Mouse (Mus musculus): ENCODE results near the gene Cggbp1. TPM values are rescaled to one million over a fixed set of nuclear protein-coding genes. Genes with fewer than 3 reads are reported as not detected.

Cggbp1 gene
- polyA plus RNA-seq, 1 experiment from 2014 or later = 47.2 TPM

GRCm38 (mm10) chr16:64907112-64907511 lies 55.3 kb downstream of the Cggbp1 start:
- Histone ChIP-seq H3K36me3 (ENCODE audit: control insufficient read depth, insufficient read depth, low read length) (no peaks in the 10 kb centered on the region), H3K4me1 (ENCODE audit: control insufficient read depth, insufficient read depth, low read length) (no peaks in the 10 kb centered on the region), H3K9me3 (ENCODE audit: control insufficient read depth, low read length) (no peaks in the 10 kb centered on the region), H3K9ac (ENCODE audit: low read depth, low read length) (no peak overlapping the region), H3K27ac (ENCODE audit: low read length) (no peak overlapping the region), H3K27me3 (replicated peaks; ENCODE audit: control insufficient read depth, insufficient read depth, low read length) (no peaks in the 10 kb centered on the region), H3K4me3 (ENCODE audit: low read length) (no peak overlapping the region), H3K4me2 (ENCODE audit: low read depth, low read length) (no peak overlapping the region)
- ATAC-seq = no peak
- WGBS = 18% methylated on average over 3 of the region's 3 CpGs

DNA sequence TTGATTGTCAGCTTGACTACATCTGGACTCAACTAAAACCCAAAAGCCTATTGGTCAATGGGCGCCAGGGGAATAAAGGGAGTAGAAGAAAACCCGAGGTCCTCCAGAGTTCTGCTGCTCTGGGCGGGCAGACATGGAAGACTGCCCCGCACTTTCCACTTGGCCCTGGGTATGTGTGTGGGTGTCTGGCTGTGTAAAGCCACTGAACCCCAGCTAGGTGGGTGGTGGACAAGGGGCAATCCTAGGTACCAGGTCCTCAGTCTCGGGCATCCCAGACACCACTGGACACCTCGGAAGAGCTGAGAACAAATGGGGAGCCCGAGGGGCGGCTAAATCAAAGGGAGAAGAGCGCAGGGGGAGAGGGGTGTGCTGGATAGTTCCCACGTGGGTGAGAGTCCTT lies 57.0 kb downstream of the Cggbp1 start:
- Histone ChIP-seq H3K27me3 (replicated peaks; ENCODE audit: control insufficient read depth, insufficient read depth, low read length) (no peaks in the 10 kb centered on the region), H3K9ac (ENCODE audit: low read depth, low read length) (no peak overlapping the region), H3K4me3 (ENCODE audit: low read length) (no peak overlapping the region), H3K27ac (ENCODE audit: low read length) (no peak overlapping the region), H3K9me3 (ENCODE audit: control insufficient read depth, low read length) (no peaks in the 10 kb centered on the region), H3K4me1 (ENCODE audit: control insufficient read depth, insufficient read depth, low read length) (no peaks in the 10 kb centered on the region), H3K36me3 (ENCODE audit: control insufficient read depth, insufficient read depth, low read length) (no peaks in the 10 kb centered on the region), H3K4me2 (ENCODE audit: low read depth, low read length) (no peak overlapping the region)
- ATAC-seq = no peak
- WGBS = 78% methylated on average over 10 of the region's 10 CpGs

Other genes starting within 250 kb of the Cggbp1 start
- gene Csnka2ip, start 249.6 kb upstream of the Cggbp1 start, polyA plus RNA-seq (2015; fragmentation: Nextera tagmentation; extraction: Ambion mirVana) = not detected in 2 replicates
- gene 4930453N24Rik, start 80.8 kb upstream of the Cggbp1 start, polyA plus RNA-seq (2015; fragmentation: Nextera tagmentation; extraction: Ambion mirVana) = 14.9 and 16.4 TPM in 2 replicates
- 3.7 and 4.0 TPM in 2 replicates for gene Zfp654, start 344 bp upstream of the Cggbp1 start, polyA plus RNA-seq (2015; fragmentation: Nextera tagmentation; extraction: Ambion mirVana)